Mouse (Mus musculus) myocyte (in vitro differentiated cells): ENCODE results near the gene Fam118a.

ENCODE experiments used
- E2F4 ChIP-seq: IDR thresholded peaks from one replicate; pipeline ENCODE4 v1.6.1; 2011; ENCODE audit warnings: mild to moderate bottlenecking, control low read depth, moderate library complexity; ENCODE audit not compliant: insufficient read depth
- MAX ChIP-seq: IDR thresholded peaks from one replicate; pipeline ENCODE4 v1.6.1; 2011; ENCODE audit warnings: low read depth, mild to moderate bottlenecking, control low read depth
- MYOD1 ChIP-seq, 3 experiments: IDR thresholded peaks; one replicate each; pipeline ENCODE4 v1.6.1; 2011; ENCODE audit warnings: control low read depth in 2 of 3, low read depth in 2 of 3, mild to moderate bottlenecking in 2 of 3, moderate library complexity in 1 of 3; ENCODE audit not compliant: insufficient read length in 2 of 3, control insufficient read depth in 1 of 3
- POLR2A ChIP-seq: IDR thresholded peaks from one replicate; pipeline ENCODE4 v1.6.1; 2011; ENCODE audit warnings: low read depth, mild to moderate bottlenecking, control low read depth, moderate library complexity; ENCODE audit not compliant: insufficient read length
- POLR2AphosphoS2 ChIP-seq: IDR thresholded peaks from one replicate; pipeline ENCODE4 v1.6.1; 2011; ENCODE audit warnings: low read depth, control low read depth; ENCODE audit not compliant: insufficient read length
- REST ChIP-seq: IDR thresholded peaks from one replicate; pipeline ENCODE4 v1.6.1; 2011; ENCODE audit warnings: mild to moderate bottlenecking, control low read depth, moderate library complexity; ENCODE audit not compliant: insufficient read depth, insufficient read length
- SRF ChIP-seq: IDR thresholded peaks from one replicate; pipeline ENCODE4 v1.6.1; 2011; ENCODE audit warnings: low read depth; ENCODE audit not compliant: control insufficient read depth, insufficient read length
- TCF12 ChIP-seq: IDR thresholded peaks from one replicate; pipeline ENCODE4 v1.6.1; 2011; ENCODE audit warnings: mild to moderate bottlenecking, control low read depth; ENCODE audit not compliant: poor library complexity, insufficient read depth, severe bottlenecking
- TCF3 ChIP-seq: IDR thresholded peaks from one replicate; pipeline ENCODE4 v1.6.1; 2011; ENCODE audit warnings: low read depth, control low read depth; ENCODE audit not compliant: insufficient read length
- USF1 ChIP-seq: IDR thresholded peaks from one replicate; pipeline ENCODE4 v1.6.1; 2011; ENCODE audit warnings: low read depth, mild to moderate bottlenecking, control low read depth, moderate library complexity

DNA sequence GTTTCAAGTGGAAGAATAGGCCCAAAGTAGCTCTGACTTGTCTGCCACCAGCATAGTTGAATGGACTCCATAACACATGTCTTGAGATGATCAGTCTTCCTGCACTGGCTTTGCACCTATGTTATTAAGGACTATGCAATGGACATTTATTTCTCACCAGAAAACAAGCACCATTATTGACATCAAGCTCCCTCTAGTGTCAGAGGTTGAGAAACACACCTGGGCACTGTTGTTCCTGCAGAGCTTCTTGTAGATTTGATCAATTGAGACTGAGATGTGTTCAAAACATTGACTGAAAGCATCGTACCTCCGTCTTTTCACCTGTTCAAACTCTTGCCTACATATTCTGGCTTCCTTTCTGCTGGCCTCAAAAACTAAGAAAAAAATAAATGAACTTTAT is 41.8 kb downstream of the Fam118a start:
- TF ChIP-seq POLR2A (no peak), POLR2AphosphoS2 (no peak), MAX (no peak), USF1 (no peak), TCF12 (no peak), SRF (no peak), TCF3 (no peak), REST (no peak), MYOD1 (IDR thresholded peaks at IDR 0.05; ENCODE audit: control insufficient read depth in 1 of 3, insufficient read length in 2 of 3, low read depth in 2 of 3) (no peak), E2F4 (no peak)
